ENCODE assay signal across 8 mouse cellular contexts in the genomic region with DNA sequence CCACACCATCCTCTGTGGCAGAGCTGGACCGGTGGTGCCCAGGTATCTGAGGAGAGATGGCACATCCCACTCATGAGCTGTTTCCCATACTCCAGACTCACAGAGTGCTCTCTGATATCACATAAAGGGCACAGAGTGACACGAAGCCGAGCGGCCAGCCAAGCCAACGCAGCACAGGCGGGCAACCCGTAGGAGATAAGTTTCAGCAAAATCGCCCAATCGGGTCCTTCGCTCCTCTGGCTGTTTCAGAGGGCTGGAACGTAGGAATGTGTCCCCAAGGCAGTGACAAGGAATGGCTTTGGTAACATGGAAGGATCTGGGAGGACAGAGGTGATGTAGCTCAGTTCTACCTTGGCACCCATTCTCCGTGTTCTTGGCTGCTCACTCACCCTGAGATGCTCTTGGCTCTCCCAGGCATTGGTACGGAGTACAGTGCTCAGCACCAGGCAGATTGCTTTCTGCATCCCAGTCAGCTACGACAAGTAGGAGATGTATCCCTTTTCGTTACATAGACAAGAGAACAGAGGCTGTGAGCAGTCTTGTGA. TPM values are rescaled to one million over a fixed set of nuclear protein-coding genes. Genes with fewer than 3 reads are reported as not detected.
DNase-seq lines count a peak whose midpoint lies in the region; ATAC-seq and TF ChIP-seq lines count a peak whose summit lies in the region.
"Had no signal": no experiment of that assay in that cellular context is flagged by ENCODE, and none has a peak within 500 bp of the region (broad histone marks: within the 10 kb centered on the region; RNA-seq: fewer than 3 reads in every experiment).

No protein-coding gene starts in this region.

- no peaks in the 10 kb centered on the region for H3K27me3 ChIP-seq in heart, embryonic 16.5 days (ENCODE audit: control insufficient read depth, insufficient read depth, low read length)
- no peaks in the 10 kb centered on the region for H3K27me3 ChIP-seq in hindbrain, postnatal 0 days (ENCODE audit: insufficient read depth, low read length)

- peaks cover 7% of the 10 kb centered on the region; the same call in 1 of the 2 replicates for H3K36me3 ChIP-seq in heart, embryonic 16.5 days (ENCODE audit: control insufficient read depth, insufficient read depth)
- H3K36me3 ChIP-seq in hindbrain, postnatal 0 days (ENCODE audit: insufficient read depth, low read length) = peaks cover 3% of the 10 kb centered on the region; the same call in 1 of the 2 replicates

- no peak overlapping the region; the same call in 1 of the 2 replicates for H3K4me3 ChIP-seq in heart, embryonic 16.5 days (ENCODE audit: low read length)
- peak overlapping the region; percentile 94 for H3K4me3 ChIP-seq in hindbrain, postnatal 0 days (ENCODE audit: low read length)
- H3K4me3 ChIP-seq: limb, embryonic 12.5 days had no signal

- peak overlapping the region; percentile 33 for H3K4me2 ChIP-seq in heart, embryonic 16.5 days (ENCODE audit: low read depth, low read length)
- H3K4me2 ChIP-seq in hindbrain, postnatal 0 days (ENCODE audit: low read depth, low read length) = peak overlapping the region; percentile 74
- H3K4me2 ChIP-seq: limb, embryonic 12.5 days had no signal

- peaks cover 35% of the 10 kb centered on the region for H3K4me1 ChIP-seq in heart, embryonic 16.5 days (ENCODE audit: control insufficient read depth, insufficient read depth, low read length)
- peaks cover 24% of the 10 kb centered on the region for H3K4me1 ChIP-seq in hindbrain, postnatal 0 days (ENCODE audit: insufficient read depth, low read length)

- peak overlapping the region; percentile 44; the same call in 1 of the 2 replicates for H3K9ac ChIP-seq in heart, embryonic 16.5 days (ENCODE audit: low read length)
- peak overlapping the region; percentile 48 for H3K9ac ChIP-seq in hindbrain, postnatal 0 days (replicated peaks; ENCODE audit: low read length)

- no peak for DNase-seq in heart, postnatal 25 days (ENCODE audit: low spot score)
- peak; percentile 16 for DNase-seq in right cerebral cortex, postnatal 14 days
- DNase-seq in right cerebral cortex, postnatal 36 days (ENCODE audit: low spot score in 2 of 2) = no peak
- no peak for DNase-seq in hindbrain, postnatal 0 days (ENCODE audit: low spot score)
- DNase-seq in thymus, postnatal 4 days = no peak

- WGBS in heart, embryonic 16.5 days = 76% methylated on average over 15 of the region's 15 CpGs
- 41% methylated on average over 15 of the region's 15 CpGs for WGBS in hindbrain, postnatal 0 days

- H3K27ac ChIP-seq in heart, embryonic 16.5 days (ENCODE audit: low read length) = peak overlapping the region; percentile 69
- H3K27ac ChIP-seq in hindbrain, postnatal 0 days = peak overlapping the region; percentile 91

- ATAC-seq in heart, embryonic 16.5 days (replicated peaks; ENCODE audit: extremely low read depth, insufficient read depth, low FRiP score) = no peak
- peak; percentile 18 for ATAC-seq in hindbrain, postnatal 0 days
- no peak for ATAC-seq in megakaryocyte, adult 5-6 weeks (ENCODE audit: poor library complexity, severe bottlenecking)

- no peak for TF ChIP-seq CTCF in hindbrain, postnatal 0 days (IDR thresholded peaks at IDR 0.05; ENCODE audit: low read depth)

- intact Hi-C loops in heart, postnatal 25 days (cut with DNase I) = no loop called here

- no peaks in the 10 kb centered on the region for H3K9me3 ChIP-seq in heart, embryonic 16.5 days (replicated peaks; ENCODE audit: control insufficient read depth, low read length)
- H3K9me3 ChIP-seq in hindbrain, postnatal 0 days (ENCODE audit: low read length) = no peaks in the 10 kb centered on the region
- H3K9me3 ChIP-seq: limb, embryonic 12.5 days had no signal

RNA-seq across cellular contexts. Expression of a gene that starts 56.4 kb away (rescaled TPM):
- polyA plus RNA-seq in heart, embryonic 16.5 days (2015; fragmentation: Nextera tagmentation; extraction: Ambion mirVana) = 20.3 and 21.5 TPM in 2 replicates
- total RNA-seq in heart, postnatal 25 days (2021) = 10 to 100 TPM; 44.7 to 58.8 TPM
- total RNA-seq in hindbrain, postnatal 0 days (2014; rRNA removed) = 1.2 and 6.6 TPM in 2 replicates
- 1.9 and 2.7 TPM in 2 replicates for polyA plus RNA-seq in hindbrain, postnatal 0 days (2015; fragmentation: Nextera tagmentation; extraction: Ambion mirVana)
- total RNA-seq in megakaryocyte, adult 5-6 weeks (2015) = not detected in 2 replicates
- total RNA-seq in megakaryocyte, adult 5-6 weeks (2017) = not detected in 2 replicates
